Mouse (Mus musculus): ENCODE results near the gene Card19.

Card19 gene

GRCm38 (mm10) chr13:49215504-49216219 lies at the start of gene Card19:
Gene Card19 (minus strand): TSS chr13:49216037.
- peak; percentile 98 for DNase-seq (ENCODE audit: low spot score in 2 of 2)

GRCm38 (mm10) chr13:49260036-49260722 lies 44.3 kb upstream of the Card19 start:
- no peak for DNase-seq (ENCODE audit: low spot score in 2 of 2)

- DNase-seq (ENCODE audit: low spot score in 2 of 2), result no peak
Observed at GRCm38 (mm10) chr13:49257819-49258313, 42.0 kb upstream of the Card19 start.

- no peak for DNase-seq (ENCODE audit: low spot score in 2 of 2)
Observed at GRCm38 (mm10) chr13:49252746-49253145, 36.9 kb upstream of the Card19 start.

- no peak for DNase-seq (ENCODE audit: low spot score in 2 of 2)
Observed at GRCm38 (mm10) chr13:49252113-49252512, 36.3 kb upstream of the Card19 start.

GRCm38 (mm10) chr13:49250716-49251517 lies 35.1 kb upstream of the Card19 start:
- DNase-seq (ENCODE audit: low spot score in 2 of 2), result peak in 1 of 2 experiments; percentile 64

GRCm38 (mm10) chr13:49249634-49250033 lies 33.8 kb upstream of the Card19 start:
- no peak for DNase-seq (ENCODE audit: low spot score in 2 of 2)

- DNase-seq (ENCODE audit: low spot score in 2 of 2), result peak in 1 of 2 experiments; percentile 56
Observed at GRCm38 (mm10) chr13:49248923-49249322, 33.1 kb upstream of the Card19 start.

GRCm38 (mm10) chr13:49248467-49248862 lies 32.6 kb upstream of the Card19 start, which contains the start of gene Susd3:
Gene Susd3 (minus strand): TSS chr13:49248706.
- DNase-seq (ENCODE audit: low spot score in 2 of 2), result no peak

GRCm38 (mm10) chr13:49247740-49248466 lies 32.1 kb upstream of the Card19 start:
- peak in 1 of 2 experiments; percentile 61 for DNase-seq (ENCODE audit: low spot score in 2 of 2)

- DNase-seq (ENCODE audit: low spot score in 2 of 2), result no peak
Observed at GRCm38 (mm10) chr13:49247232-49247739, 31.4 kb upstream of the Card19 start.

GRCm38 (mm10) chr13:49246626-49247025 lies 30.8 kb upstream of the Card19 start:
- DNase-seq (ENCODE audit: low spot score in 2 of 2), result no peak

- DNase-seq (ENCODE audit: low spot score in 2 of 2), result no peak
Observed at GRCm38 (mm10) chr13:49246011-49246410, 30.2 kb upstream of the Card19 start.

- DNase-seq (ENCODE audit: low spot score in 2 of 2), result no peak
Observed at GRCm38 (mm10) chr13:49245251-49245650, 29.4 kb upstream of the Card19 start.

- no peak for DNase-seq (ENCODE audit: low spot score in 2 of 2)
Observed at GRCm38 (mm10) chr13:49243492-49243891, 27.7 kb upstream of the Card19 start.

GRCm38 (mm10) chr13:49242321-49243065 lies 26.7 kb upstream of the Card19 start:
- peak; percentile 88 to 91 for DNase-seq (ENCODE audit: low spot score in 2 of 2)

GRCm38 (mm10) chr13:49238737-49239136 lies 22.9 kb upstream of the Card19 start:
- no peak for DNase-seq (ENCODE audit: low spot score in 2 of 2)

- DNase-seq (ENCODE audit: low spot score in 2 of 2), result no peak
Observed at GRCm38 (mm10) chr13:49237617-49238016, 21.8 kb upstream of the Card19 start.

GRCm38 (mm10) chr13:49234711-49235110 lies 18.9 kb upstream of the Card19 start:
- no peak for DNase-seq (ENCODE audit: low spot score in 2 of 2)

GRCm38 (mm10) chr13:49233792-49234572 lies 18.1 kb upstream of the Card19 start:
- no peak for DNase-seq (ENCODE audit: low spot score in 2 of 2)
